Mouse (Mus musculus): ENCODE data around the gene Pdia5. TPM values are rescaled to one million over a fixed set of nuclear protein-coding genes. Genes with fewer than 3 reads are reported as not detected.

The Pdia5 gene
- polyA plus RNA-seq (2015; fragmentation: Illumina TruSeq; extraction: RNeasy Lipid Tissue Mini Kit (QIAGEN cat#74804); ENCODE audit: low read depth, low replicate concordance), result 4.4 TPM

DNA sequence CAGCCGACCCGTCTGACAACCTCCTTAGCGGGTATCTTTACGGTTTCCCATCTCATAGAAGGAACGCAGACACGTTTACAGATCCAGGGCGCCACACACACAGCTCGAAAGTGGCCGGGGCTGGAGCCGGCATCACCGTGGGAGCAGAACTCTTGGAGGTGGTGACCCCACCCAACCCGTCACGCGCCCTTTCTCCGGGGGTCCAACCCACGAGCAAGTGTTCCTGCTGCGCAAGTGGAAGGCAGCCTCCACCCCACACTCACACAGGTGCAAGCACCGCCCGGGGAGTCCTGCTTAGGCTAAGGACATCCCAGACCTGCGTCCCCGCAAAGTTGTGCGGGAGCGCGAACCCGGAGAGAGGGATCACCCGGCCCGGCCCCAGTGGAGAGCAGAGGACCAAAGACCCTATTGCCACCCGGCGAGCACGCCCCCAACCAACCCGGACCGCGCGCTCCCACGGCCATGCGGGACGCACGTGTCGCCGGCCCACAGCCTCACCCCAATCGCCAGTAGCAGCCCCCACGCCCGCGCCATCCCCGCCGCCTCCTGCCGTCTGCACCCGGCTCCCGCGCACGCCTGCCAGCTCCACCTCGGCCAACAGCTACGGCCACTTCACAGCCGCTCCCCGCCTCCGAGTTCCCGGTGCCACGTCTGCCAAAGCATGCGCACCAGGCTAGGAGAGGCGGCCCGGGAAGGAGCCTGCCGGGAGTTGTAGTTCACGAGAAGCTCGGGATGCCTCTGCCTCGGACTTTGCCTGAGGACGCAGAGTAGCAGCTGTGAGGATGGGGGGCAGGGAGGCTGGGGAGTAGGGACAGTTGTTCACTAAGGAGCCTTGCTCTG, at the start of gene Pdia5:
Pdia5 (minus strand) TSS at position 643 of the 840 bp plus-strand sequence.

DNA sequence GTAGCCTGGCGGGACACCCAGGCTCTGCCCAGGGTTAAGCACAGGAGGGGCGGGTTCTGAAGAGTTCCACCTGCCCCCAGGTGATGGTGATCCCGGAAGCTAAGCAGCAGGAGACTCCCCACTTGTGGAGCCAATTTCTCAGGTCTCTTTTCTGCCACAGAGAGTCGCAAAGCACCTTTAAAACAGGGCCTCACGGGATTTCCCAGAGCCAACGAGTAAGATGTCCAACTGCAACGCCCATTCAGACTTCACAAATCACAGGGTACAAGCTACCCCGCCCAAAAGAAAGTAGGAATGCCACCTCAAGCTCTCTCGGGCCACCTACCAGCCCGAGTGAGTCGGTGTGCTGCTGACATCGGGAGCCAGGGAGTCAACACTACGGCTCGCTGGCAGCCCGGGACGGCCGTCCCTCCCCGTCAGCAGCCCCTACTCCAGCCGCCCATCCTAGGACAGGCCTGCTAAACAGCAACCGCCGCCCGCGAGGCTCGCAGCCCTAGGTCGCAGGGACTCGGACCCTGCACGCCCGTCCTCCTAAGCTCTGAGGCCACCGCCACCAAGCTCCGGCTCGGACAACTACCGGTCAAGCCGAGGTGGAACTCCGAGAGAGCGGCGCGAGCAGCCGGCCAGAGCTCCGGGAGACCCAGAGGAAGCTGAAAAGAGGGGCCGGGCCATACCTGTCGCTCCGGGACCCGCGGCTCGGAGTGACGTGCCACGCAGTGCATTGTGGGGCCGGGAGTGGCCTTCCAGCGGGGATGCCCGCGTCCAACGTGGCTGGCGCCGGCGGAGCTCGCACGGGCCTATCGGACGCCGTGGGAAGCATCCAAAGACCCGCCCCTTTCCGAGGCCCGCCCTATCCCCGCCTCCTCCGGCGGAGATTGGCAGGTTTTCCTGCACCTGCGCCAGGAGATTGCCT, 127.3 kb downstream of the Pdia5 start, which contains the start of gene Sec22a:
Sec22a (minus strand) TSS at position 769 of the 913 bp plus-strand sequence.

Other genes starting within 250 kb of the Pdia5 start
- gene Sec22a, start 127.0 kb downstream of the Pdia5 start, polyA plus RNA-seq (2015; fragmentation: Illumina TruSeq; extraction: RNeasy Lipid Tissue Mini Kit (QIAGEN cat#74804); ENCODE audit: low read depth, low replicate concordance), result 20.2 TPM
- gene Sema5b, start 50.3 kb upstream of the Pdia5 start, polyA plus RNA-seq (2015; fragmentation: Illumina TruSeq; extraction: RNeasy Lipid Tissue Mini Kit (QIAGEN cat#74804); ENCODE audit: low read depth, low replicate concordance), result 15.4 TPM

All from brain, adult 10 weeks (tissue).